Mouse (Mus musculus): ENCODE results near the gene Tctex1d4. TPM values are rescaled to one million over a fixed set of nuclear protein-coding genes. Genes with fewer than 3 reads are reported as not detected.
A peak's percentile ranks its signal among the peaks of the same experiment; 100 is the strongest.

Gene Tctex1d4
- total RNA-seq, 2 experiments from 2014 or later: 0.47 TPM; not detected in 1

GRCm38 (mm10) chr4:117113237-117113636, 13.4 kb upstream of the Tctex1d4 start:
- intact Hi-C loops (cut with DNase I): no loop called here

GRCm38 (mm10) chr4:117115592-117115991, 11.0 kb upstream of the Tctex1d4 start:
- no peak for DNase-seq (ENCODE audit: extremely low spot score in 1 of 2, low spot score in 2 of 2)
- intact Hi-C loops (cut with DNase I): no loop called here

More at GRCm38 (mm10) chr4:117113237-117113636, 13.4 kb upstream of the Tctex1d4 start:
- DNase-seq (ENCODE audit: extremely low spot score in 1 of 2, low spot score in 2 of 2): no peak

GRCm38 (mm10) chr4:117117931-117118330, 8.7 kb upstream of the Tctex1d4 start:
- DNase-seq (ENCODE audit: extremely low spot score in 1 of 2, low spot score in 2 of 2): no peak
- intact Hi-C loops (cut with DNase I): no loop called here

- intact Hi-C loops (cut with DNase I): no loop called here
- DNase-seq (ENCODE audit: extremely low spot score in 1 of 2, low spot score in 2 of 2): no peak
These were observed 7.0 kb upstream of the Tctex1d4 start for GRCm38 (mm10) chr4:117119636-117120035.

- no peak for DNase-seq (ENCODE audit: extremely low spot score in 1 of 2, low spot score in 2 of 2)
- intact Hi-C loops (cut with DNase I): no loop called here
These were observed 6.5 kb upstream of the Tctex1d4 start for GRCm38 (mm10) chr4:117120052-117120444.

- intact Hi-C loops (cut with DNase I): no loop called here
These were observed 5.9 kb upstream of the Tctex1d4 start for GRCm38 (mm10) chr4:117120445-117121414.

GRCm38 (mm10) chr4:117122209-117122608, 4.4 kb upstream of the Tctex1d4 start:
- DNase-seq (ENCODE audit: extremely low spot score in 1 of 2, low spot score in 2 of 2): no peak
- intact Hi-C loops (cut with DNase I): no loop called here

More at GRCm38 (mm10) chr4:117120445-117121414, 5.9 kb upstream of the Tctex1d4 start:
- peak; percentile 95 to 96 for DNase-seq (ENCODE audit: extremely low spot score in 1 of 2, low spot score in 2 of 2)

GRCm38 (mm10) chr4:117123546-117124217, 2.9 kb upstream of the Tctex1d4 start:
- intact Hi-C loops (cut with DNase I): no loop called here
- no peak for DNase-seq (ENCODE audit: extremely low spot score in 1 of 2, low spot score in 2 of 2)

GRCm38 (mm10) chr4:117124218-117124517, 2.4 kb upstream of the Tctex1d4 start:
- no peak for DNase-seq (ENCODE audit: extremely low spot score in 1 of 2, low spot score in 2 of 2)
- intact Hi-C loops (cut with DNase I): no loop called here

GRCm38 (mm10) chr4:117124518-117125347, 1.9 kb upstream of the Tctex1d4 start:
- intact Hi-C loops (cut with DNase I): no loop called here
- DNase-seq (ENCODE audit: extremely low spot score in 1 of 2, low spot score in 2 of 2): peak in 1 of 2 experiments; percentile 73

GRCm38 (mm10) chr4:117125348-117125909, 1.2 kb upstream of the Tctex1d4 start, which contains the start of gene Btbd19:
Gene Btbd19, minus strand, starts transcription at chr4:117125725.
- DNase-seq (ENCODE audit: extremely low spot score in 1 of 2, low spot score in 2 of 2): peak; percentile 76 to 88
- intact Hi-C loops (cut with DNase I): no loop called here

GRCm38 (mm10) chr4:117125910-117126674, 502 bp upstream of the Tctex1d4 start:
- intact Hi-C loops (cut with DNase I): no loop called here
- DNase-seq (ENCODE audit: extremely low spot score in 1 of 2, low spot score in 2 of 2): peak in 1 of 2 experiments; percentile 87

- intact Hi-C loops (cut with DNase I): no loop called here
- no peak for DNase-seq (ENCODE audit: extremely low spot score in 1 of 2, low spot score in 2 of 2)
These were observed 1.5 kb downstream of the Tctex1d4 start for GRCm38 (mm10) chr4:117127991-117128686.

- intact Hi-C loops (cut with DNase I): loop anchor here (10.0 kb wide), 1 partner anchor 306 kb away; the partner anchor contains the start of gene Hpdl
- no peak for DNase-seq (ENCODE audit: extremely low spot score in 1 of 2, low spot score in 2 of 2)
These were observed 4.2 kb downstream of the Tctex1d4 start for GRCm38 (mm10) chr4:117130790-117131189.

- DNase-seq (ENCODE audit: extremely low spot score in 1 of 2, low spot score in 2 of 2): no peak
- intact Hi-C loops (cut with DNase I): loop anchor here (10.0 kb wide), 1 partner anchor 306 kb away; the partner anchor contains the start of gene Hpdl
These were observed 4.6 kb downstream of the Tctex1d4 start for GRCm38 (mm10) chr4:117131198-117131597.

- peak in 1 of 2 experiments; percentile 60 for DNase-seq (ENCODE audit: extremely low spot score in 1 of 2, low spot score in 2 of 2)
- intact Hi-C loops (cut with DNase I): loop anchor here (10.0 kb wide), 1 partner anchor 307 kb away; the partner anchor contains the start of gene Hpdl
These were observed 5.5 kb downstream of the Tctex1d4 start for GRCm38 (mm10) chr4:117131890-117132793.
